Mouse (Mus musculus): ENCODE data around the gene Fam102b. TPM values are rescaled to one million over a fixed set of nuclear protein-coding genes. Genes with fewer than 3 reads are reported as not detected.

The Fam102b gene
- polyA plus RNA-seq, 1 experiment: 7.3 TPM

DNA sequence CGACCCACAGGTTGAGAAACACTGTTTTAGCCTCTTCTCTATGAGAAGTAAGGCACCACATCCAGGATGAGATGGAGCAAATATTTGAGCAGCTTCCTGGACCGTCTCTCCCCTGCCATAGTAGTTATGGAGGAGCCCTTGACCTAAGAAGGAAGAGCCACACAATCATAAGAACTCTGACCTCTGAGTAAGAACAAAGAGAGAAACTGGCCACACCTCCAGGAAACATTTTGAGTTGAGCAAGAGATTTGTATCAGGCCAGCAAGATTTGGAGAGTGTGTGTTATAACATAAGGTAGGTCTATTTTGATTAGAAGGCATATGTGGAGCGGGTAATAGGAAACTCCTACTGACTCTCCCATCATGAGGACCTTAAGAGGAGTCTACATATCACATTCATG is 4.2 kb upstream of the Fam102b start:
- no peaks in the 10 kb centered on the region for H3K36me3 ChIP-seq (ENCODE audit: control insufficient read depth, insufficient read depth, low read length, poor library complexity, severe bottlenecking)
- H3K4me1 ChIP-seq (ENCODE audit: control insufficient read depth, insufficient read depth, low read length): no peaks in the 10 kb centered on the region
- H3K27ac ChIP-seq (ENCODE audit: insufficient read depth, low read length): no peak overlapping the region
- H3K27me3 ChIP-seq (ENCODE audit: control insufficient read depth, insufficient read depth, low read length, poor library complexity, severe bottlenecking): no peaks in the 10 kb centered on the region; the same call in 1 of the 2 replicates
- H3K9me3 ChIP-seq (replicated peaks; ENCODE audit: control insufficient read depth, insufficient read depth, low read length, poor library complexity, severe bottlenecking): peaks cover 5% of the 10 kb centered on the region
- TF ChIP-seq POLR2A (IDR thresholded peaks at IDR 0.05; ENCODE audit: insufficient read depth, low read length) (no peak), CTCF (IDR thresholded peaks at IDR 0.05; ENCODE audit: low read depth, low read length) (no peak), EP300 (IDR thresholded peaks at IDR 0.05; ENCODE audit: insufficient read depth, low read depth, low read length) (no peak)
- H3K9ac ChIP-seq (ENCODE audit: low read depth, poor library complexity, severe bottlenecking): no peak overlapping the region
- no peak overlapping the region for H3K4me3 ChIP-seq (ENCODE audit: low read depth, low read length)

DNA sequence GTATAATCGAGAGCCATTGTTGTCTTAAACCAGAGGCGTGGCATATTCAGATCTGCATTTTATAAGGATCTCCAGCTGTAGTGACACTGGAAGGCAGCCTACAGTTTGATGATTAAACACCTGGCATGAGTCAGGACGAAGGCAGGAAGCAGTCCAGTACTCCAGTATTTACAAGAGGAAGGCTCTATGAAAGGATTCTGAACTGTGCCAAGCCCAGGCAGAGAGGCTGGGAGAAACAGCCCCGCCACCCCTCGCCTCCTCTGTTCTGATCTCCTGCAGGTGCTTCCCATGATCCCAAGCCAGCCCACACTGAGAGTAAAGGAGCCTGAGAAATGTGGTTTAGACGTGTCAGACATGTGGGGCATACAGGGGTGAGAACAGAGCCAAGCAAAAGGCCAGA is 3.4 kb upstream of the Fam102b start:
- no peak overlapping the region for H3K27ac ChIP-seq (ENCODE audit: insufficient read depth, low read length)
- H3K9ac ChIP-seq (ENCODE audit: low read depth, poor library complexity, severe bottlenecking): no peak overlapping the region
- H3K4me1 ChIP-seq (ENCODE audit: control insufficient read depth, insufficient read depth, low read length): no peaks in the 10 kb centered on the region
- peaks cover 5% of the 10 kb centered on the region for H3K9me3 ChIP-seq (replicated peaks; ENCODE audit: control insufficient read depth, insufficient read depth, low read length, poor library complexity, severe bottlenecking)
- H3K4me3 ChIP-seq (ENCODE audit: low read depth, low read length): no peak overlapping the region
- TF ChIP-seq POLR2A (IDR thresholded peaks at IDR 0.05; ENCODE audit: insufficient read depth, low read length) (no peak), CTCF (IDR thresholded peaks at IDR 0.05; ENCODE audit: low read depth, low read length) (no peak), EP300 (IDR thresholded peaks at IDR 0.05; ENCODE audit: insufficient read depth, low read depth, low read length) (no peak)
- no peaks in the 10 kb centered on the region; the same call in 1 of the 2 replicates for H3K27me3 ChIP-seq (ENCODE audit: control insufficient read depth, insufficient read depth, low read length, poor library complexity, severe bottlenecking)
- no peaks in the 10 kb centered on the region for H3K36me3 ChIP-seq (ENCODE audit: control insufficient read depth, insufficient read depth, low read length, poor library complexity, severe bottlenecking)

DNA sequence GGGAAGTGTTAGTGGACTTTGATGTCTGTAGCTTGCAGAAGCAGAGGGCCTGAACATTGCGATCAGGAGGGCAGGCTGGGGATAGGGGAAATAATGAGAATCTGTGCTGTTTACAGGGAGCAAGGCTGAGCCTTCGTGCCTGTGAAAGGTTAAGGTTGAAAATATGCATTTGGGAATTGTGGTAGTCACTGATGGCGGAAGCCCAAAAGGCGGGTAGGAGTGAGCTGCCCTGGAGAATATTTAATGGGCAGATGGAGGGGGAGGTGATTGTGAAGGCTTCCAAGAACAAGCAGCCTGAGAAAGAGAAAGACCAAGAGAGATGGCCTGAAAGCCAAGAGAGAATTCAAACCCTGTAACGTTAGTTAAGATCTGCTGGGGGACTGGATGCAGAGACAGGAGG is 2.3 kb upstream of the Fam102b start:
- peaks cover 5% of the 10 kb centered on the region for H3K9me3 ChIP-seq (replicated peaks; ENCODE audit: control insufficient read depth, insufficient read depth, low read length, poor library complexity, severe bottlenecking)
- no peak overlapping the region for H3K27ac ChIP-seq (ENCODE audit: insufficient read depth, low read length)
- no peak overlapping the region for H3K9ac ChIP-seq (ENCODE audit: low read depth, poor library complexity, severe bottlenecking)
- H3K4me3 ChIP-seq (ENCODE audit: low read depth, low read length): no peak overlapping the region
- H3K36me3 ChIP-seq (ENCODE audit: control insufficient read depth, insufficient read depth, low read length, poor library complexity, severe bottlenecking): no peaks in the 10 kb centered on the region
- TF ChIP-seq CTCF (IDR thresholded peaks at IDR 0.05; ENCODE audit: low read depth, low read length) (no peak), EP300 (IDR thresholded peaks at IDR 0.05; ENCODE audit: insufficient read depth, low read depth, low read length) (no peak), POLR2A (IDR thresholded peaks at IDR 0.05; ENCODE audit: insufficient read depth, low read length) (no peak)
- H3K4me1 ChIP-seq (ENCODE audit: control insufficient read depth, insufficient read depth, low read length): no peaks in the 10 kb centered on the region
- H3K27me3 ChIP-seq (ENCODE audit: control insufficient read depth, insufficient read depth, low read length, poor library complexity, severe bottlenecking): no peaks in the 10 kb centered on the region; the same call in 1 of the 2 replicates

DNA sequence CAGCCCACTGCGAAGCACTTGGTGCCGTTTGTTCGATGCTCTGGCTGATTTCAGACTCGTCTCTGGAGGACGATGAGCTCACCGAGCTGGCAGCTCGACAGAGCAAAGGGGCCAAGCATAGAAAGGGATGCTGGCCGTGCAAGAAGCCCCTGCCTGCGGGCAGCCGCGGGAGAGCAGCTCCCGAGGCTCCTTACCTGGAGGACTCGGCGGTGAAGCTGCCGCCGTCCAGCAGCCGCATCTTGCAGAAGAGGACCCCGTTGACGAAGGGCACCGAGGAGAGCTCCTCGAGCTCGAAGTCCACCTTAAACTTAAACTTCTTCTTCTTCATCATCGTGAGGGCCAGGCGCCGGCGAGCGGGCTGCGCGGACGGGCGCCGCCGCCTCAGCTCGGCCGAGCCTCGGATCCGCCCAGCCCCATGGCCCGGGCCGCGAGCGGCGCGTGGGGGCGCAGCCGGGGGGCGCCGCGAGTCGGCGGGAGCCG is 376 bp downstream of the Fam102b start:
- Histone ChIP-seq H3K27ac (ENCODE audit: insufficient read depth, low read length) (no peak overlapping the region), H3K4me1 (ENCODE audit: control insufficient read depth, insufficient read depth, low read length) (no peaks in the 10 kb centered on the region), H3K27me3 (ENCODE audit: control insufficient read depth, insufficient read depth, low read length, poor library complexity, severe bottlenecking) (no peaks in the 10 kb centered on the region; the same call in 1 of the 2 replicates), H3K36me3 (ENCODE audit: control insufficient read depth, insufficient read depth, low read length, poor library complexity, severe bottlenecking) (no peaks in the 10 kb centered on the region), H3K4me3 (ENCODE audit: low read depth, low read length) (peak overlapping the region; percentile 74), H3K9me3 (replicated peaks; ENCODE audit: control insufficient read depth, insufficient read depth, low read length, poor library complexity, severe bottlenecking) (no peaks in the 10 kb centered on the region), H3K9ac (ENCODE audit: low read depth, poor library complexity, severe bottlenecking) (peak overlapping the region; percentile 59)
- TF ChIP-seq CTCF (IDR thresholded peaks at IDR 0.05; ENCODE audit: low read depth, low read length) (no peak), EP300 (IDR thresholded peaks at IDR 0.05; ENCODE audit: insufficient read depth, low read depth, low read length) (no peak), POLR2A (IDR thresholded peaks at IDR 0.05; ENCODE audit: insufficient read depth, low read length) (no peak)

DNA sequence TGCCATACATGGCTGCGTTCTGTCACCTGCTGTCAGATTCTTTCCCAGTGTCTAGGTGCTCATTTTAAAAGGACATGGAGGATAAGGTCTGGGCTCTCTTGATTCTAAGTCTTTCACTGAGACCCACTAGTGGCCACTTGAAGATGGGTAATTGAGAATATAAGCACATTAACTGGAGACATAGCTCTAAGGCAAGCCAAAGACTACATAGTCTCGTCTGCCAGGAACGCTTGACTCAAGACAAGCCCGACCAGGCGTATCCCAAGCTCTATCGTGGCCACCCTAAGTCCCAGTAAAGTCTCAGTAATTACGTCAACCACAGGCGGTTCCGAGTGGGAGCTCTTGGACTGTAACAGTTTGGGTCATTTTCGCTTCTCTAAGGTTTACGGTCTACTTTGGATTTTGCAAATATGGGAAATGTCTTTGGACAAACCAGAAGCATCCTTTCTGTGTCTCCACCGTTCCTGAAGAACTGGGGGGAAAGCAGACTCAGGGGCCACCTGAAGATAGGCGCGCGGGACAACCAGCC is 881 bp downstream of the Fam102b start:
- TF ChIP-seq EP300 (IDR thresholded peaks at IDR 0.05; ENCODE audit: insufficient read depth, low read depth, low read length): no peak
- TF ChIP-seq CTCF (IDR thresholded peaks at IDR 0.05; ENCODE audit: low read depth, low read length): no peak
- no peak for TF ChIP-seq POLR2A (IDR thresholded peaks at IDR 0.05; ENCODE audit: insufficient read depth, low read length)
- Histone ChIP-seq H3K27me3 (ENCODE audit: control insufficient read depth, insufficient read depth, low read length, poor library complexity, severe bottlenecking) (no peaks in the 10 kb centered on the region; the same call in 1 of the 2 replicates), H3K36me3 (ENCODE audit: control insufficient read depth, insufficient read depth, low read length, poor library complexity, severe bottlenecking) (no peaks in the 10 kb centered on the region), H3K27ac (ENCODE audit: insufficient read depth, low read length) (no peak overlapping the region), H3K9me3 (replicated peaks; ENCODE audit: control insufficient read depth, insufficient read depth, low read length, poor library complexity, severe bottlenecking) (no peaks in the 10 kb centered on the region), H3K9ac (ENCODE audit: low read depth, poor library complexity, severe bottlenecking) (peak overlapping the region; percentile 59), H3K4me3 (ENCODE audit: low read depth, low read length) (peak overlapping the region; percentile 74), H3K4me1 (ENCODE audit: control insufficient read depth, insufficient read depth, low read length) (no peaks in the 10 kb centered on the region)

DNA sequence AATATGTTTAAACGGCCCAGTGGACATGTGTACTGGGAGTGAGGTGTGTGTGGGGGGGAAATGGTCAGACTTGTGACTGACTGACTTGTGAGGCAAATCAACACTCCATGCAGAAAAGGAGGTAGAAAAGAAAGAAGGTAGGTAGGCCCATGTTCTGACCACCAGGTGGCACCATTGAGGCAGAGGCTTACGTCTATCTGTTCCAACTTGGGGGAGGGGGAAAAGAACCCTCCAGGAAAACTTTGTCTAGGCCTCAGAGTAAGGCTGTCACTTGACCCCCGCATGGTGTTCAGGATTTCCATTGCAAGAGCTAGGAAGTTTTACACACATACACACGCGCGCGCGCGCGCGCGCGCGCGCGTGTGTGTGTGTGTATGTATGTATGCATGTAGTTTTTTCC is 1.8 kb downstream of the Fam102b start:
- Histone ChIP-seq H3K27ac (ENCODE audit: insufficient read depth, low read length) (no peak overlapping the region), H3K27me3 (ENCODE audit: control insufficient read depth, insufficient read depth, low read length, poor library complexity, severe bottlenecking) (no peaks in the 10 kb centered on the region; the same call in 1 of the 2 replicates), H3K4me1 (ENCODE audit: control insufficient read depth, insufficient read depth, low read length) (no peaks in the 10 kb centered on the region), H3K9ac (ENCODE audit: low read depth, poor library complexity, severe bottlenecking) (no peak overlapping the region), H3K36me3 (ENCODE audit: control insufficient read depth, insufficient read depth, low read length, poor library complexity, severe bottlenecking) (no peaks in the 10 kb centered on the region), H3K4me3 (ENCODE audit: low read depth, low read length) (no peak overlapping the region), H3K9me3 (replicated peaks; ENCODE audit: control insufficient read depth, insufficient read depth, low read length, poor library complexity, severe bottlenecking) (no peaks in the 10 kb centered on the region)
- TF ChIP-seq POLR2A (IDR thresholded peaks at IDR 0.05; ENCODE audit: insufficient read depth, low read length) (no peak), EP300 (IDR thresholded peaks at IDR 0.05; ENCODE audit: insufficient read depth, low read depth, low read length) (no peak), CTCF (IDR thresholded peaks at IDR 0.05; ENCODE audit: low read depth, low read length) (peak; percentile 77)

All from ES-Bruce4 (cell line).